Mouse (Mus musculus): ENCODE measurements around the gene Ndufb6. TPM values are rescaled to one million over a fixed set of nuclear protein-coding genes. Genes with fewer than 3 reads are reported as not detected.

Ndufb6 gene
- 100 to 1,000 TPM; 151 to 218 (median 179) TPM for total RNA-seq (2022)

DNA sequence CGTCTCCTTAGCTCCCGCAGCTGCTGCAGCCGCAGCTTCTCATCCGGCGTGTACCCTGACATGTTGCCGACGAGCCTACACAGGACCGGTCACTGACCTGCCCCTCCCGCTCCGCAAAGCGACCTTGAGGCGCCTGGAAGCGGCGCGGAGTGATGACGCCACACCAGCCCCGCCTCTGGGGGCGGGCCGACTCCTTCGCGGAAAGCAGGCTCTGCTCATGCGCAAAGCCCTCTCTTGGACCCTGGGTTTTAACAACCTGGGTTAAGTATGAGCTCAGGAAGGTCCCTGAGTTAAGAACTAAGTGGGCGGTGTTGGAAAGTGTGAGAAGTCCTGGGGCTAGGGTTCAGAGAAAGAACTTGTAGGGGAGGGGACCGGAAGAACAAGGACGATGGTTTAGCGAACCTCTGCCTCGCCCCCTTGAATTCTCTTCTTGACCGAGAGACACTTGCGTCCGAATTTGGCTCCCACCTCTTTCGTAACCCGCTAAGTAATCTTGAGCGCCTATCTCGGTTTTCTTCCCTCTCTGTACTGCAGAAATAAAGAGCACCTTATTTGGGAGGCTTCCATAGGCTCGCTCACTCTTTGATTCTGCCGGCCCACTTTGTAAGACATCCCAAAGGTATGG is at the start of gene Ndufb6:
TSS of gene Ndufb6 (minus strand) at position 146 of the 625 bp plus-strand sequence.
- peak; percentile 89 for DNase-seq

DNA sequence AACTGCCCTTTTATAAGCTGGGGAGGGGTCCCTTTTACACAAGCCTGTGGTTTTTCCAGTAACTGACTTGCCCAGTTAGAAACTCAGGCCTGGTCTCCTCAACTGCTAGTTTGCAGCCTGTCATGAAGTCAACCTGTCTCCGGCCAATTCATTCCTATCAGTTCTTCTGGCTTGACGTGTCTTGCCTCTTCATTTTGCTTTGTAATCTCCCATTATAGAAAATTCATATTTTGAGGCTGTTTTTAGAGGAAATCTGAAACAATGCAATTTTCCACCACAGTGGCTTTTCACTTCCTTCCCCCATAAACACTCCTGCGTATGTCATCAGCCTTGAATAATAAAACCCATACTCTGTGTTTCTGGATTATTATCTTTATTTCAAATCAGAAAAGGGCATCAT is 47.9 kb upstream of the Ndufb6 start:
- no peak for DNase-seq

DNA sequence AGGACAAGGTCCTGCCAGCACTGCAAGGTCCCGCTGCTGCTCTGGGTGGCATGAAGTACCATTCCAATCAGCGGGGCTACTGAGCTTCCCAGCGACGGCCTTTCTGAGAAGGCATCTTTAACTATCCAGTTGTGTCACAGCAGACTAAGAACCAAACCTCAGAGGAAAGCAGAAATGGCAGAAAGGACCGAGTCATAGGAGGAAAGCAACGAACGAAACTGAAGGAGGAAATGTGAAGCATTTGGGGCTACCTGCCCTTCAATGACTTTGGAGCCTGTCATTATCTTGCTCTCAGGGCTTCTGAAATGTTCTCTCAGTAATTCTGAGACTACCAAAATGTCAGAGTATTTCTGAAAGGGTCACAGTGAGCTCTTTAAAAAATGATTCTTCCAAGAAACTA is 45.4 kb upstream of the Ndufb6 start:
- no peak for DNase-seq

DNA sequence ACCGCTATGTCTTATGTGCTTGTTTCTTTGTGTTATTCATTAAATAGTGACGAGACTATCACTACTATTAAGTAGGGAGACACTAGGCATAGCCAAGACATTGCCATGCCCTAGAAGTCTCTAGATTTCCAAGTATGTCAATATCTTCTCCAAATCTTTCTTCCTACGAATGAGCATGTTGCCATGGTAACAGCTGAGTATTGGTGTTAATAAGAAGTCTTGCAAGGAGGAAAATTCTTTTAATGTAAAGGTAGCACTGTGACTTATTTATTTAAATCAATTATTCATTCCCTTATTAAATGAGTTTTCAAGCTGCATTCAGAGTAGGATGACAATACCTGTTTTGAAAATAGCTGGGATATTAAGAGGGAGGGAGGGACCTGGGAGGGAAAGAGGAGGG is 38.2 kb upstream of the Ndufb6 start:
- DNase-seq, result no peak

DNA sequence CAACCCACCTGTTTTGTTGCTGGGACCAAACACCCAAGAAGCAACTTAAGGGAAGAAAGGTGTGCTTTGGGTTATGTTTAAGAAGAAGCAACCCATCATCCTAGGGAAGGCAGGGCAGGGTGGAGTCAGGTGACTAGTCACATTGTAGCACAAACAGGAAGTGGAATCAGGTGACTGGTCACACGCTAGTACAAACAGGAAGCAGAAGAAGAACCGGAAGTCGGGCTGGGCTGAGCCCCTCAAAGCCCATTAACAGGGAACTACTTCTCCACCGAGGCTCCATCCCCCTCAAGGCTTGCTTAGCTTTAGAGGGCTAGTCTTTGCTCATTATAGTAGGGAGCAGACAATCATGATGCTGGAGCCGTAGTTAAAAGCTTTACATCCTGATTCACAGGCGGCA is 33.8 kb upstream of the Ndufb6 start:
- DNase-seq, result no peak

DNA sequence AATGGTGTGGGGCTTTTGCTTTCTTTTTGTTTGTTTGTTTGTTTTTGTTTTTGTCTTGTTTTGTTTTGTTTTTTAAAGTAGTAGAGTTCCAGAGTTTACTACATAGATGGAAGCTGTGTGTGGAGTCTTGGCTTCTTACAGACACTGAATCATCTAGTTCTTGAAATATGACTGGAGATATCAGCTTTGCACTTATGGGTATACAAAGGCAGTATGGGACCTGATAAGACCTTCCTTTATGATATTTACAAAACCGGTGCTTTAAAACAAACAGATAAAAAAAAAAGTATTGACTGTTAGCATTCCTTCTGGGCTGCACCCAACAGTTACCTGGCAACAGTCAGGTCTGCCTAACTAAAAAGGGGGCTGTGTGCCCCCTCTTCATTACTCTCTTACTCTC is 33.0 kb upstream of the Ndufb6 start:
- no peak for DNase-seq

DNA sequence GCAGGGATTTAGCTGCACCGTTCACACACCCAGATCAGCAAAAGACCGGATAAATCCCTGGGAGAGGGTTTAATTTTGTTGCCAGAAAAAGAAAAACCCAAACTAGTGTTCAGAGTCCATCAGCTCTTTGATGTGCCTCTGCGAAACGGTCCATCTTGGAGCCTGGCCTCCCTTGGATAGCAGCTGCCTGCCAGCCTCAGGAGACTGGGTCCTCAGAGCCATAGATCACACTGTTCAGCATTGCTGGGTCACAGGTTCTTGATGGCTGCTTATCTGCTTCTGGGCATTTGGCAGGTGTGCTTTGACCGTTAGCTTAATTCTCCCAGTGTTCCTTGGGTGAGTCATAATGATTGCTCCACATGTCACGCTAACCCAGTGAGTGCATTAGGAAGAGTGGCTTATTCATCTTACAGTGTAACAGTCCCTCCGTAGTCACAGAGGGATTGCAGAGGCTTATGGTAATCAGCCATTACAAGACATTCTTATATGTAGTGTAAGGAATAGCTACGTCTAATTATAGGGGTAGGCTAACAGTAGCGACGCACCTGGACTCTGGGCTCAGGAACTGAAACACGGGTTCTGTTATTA is 31.7 kb upstream of the Ndufb6 start:
- DNase-seq, result no peak

DNA sequence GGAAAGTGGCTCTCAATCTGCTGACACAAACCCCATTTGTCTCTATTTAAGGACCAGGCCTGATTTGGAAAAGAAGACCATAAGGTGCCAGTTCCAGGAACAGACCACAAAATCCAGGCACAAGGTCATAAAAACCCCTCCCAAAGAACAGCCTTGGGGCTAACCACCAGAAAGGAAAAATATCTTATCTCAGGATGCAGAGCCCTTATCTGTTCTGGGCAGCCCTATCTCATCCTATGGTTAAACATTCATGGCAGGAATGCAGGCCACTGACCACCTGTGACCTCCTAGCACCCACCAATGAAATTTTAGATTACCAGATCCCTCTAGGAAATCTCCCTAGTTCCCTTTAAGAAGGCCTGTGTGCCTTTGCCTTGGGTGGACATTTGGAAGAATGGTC is 30.5 kb upstream of the Ndufb6 start:
- DNase-seq, result no peak

DNA sequence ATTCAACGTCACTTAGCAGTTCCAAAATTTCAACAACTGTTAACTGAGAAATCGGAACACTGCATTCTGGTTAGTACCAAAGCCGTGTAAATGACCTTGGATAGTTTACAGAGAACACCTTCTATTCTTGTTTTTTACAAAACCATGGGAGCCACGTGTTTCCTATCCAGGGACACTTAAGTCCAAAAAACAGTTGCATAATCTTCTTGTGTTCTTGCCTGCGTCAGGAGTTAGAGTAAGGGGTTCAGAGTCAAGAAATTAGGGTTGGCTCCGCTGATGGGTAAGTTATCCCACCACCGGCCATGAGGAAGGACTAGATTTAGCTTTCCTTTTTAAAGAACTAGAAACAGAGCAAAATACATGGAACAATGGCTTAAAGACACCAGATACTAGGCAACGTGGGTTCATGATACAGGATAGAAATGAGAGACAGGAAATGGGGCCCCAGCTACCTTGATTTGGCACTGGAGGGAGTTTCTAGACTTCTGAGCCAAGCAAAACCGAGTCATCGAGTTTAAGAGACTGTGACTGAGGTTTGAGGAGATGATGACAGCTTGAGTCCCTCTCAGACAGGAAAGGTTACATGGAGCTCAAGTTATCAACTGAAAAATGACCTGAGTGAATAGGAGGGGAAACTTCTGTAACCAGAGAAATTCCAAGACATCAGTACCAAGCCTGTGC is 23.4 kb upstream of the Ndufb6 start:
- DNase-seq, result no peak

DNA sequence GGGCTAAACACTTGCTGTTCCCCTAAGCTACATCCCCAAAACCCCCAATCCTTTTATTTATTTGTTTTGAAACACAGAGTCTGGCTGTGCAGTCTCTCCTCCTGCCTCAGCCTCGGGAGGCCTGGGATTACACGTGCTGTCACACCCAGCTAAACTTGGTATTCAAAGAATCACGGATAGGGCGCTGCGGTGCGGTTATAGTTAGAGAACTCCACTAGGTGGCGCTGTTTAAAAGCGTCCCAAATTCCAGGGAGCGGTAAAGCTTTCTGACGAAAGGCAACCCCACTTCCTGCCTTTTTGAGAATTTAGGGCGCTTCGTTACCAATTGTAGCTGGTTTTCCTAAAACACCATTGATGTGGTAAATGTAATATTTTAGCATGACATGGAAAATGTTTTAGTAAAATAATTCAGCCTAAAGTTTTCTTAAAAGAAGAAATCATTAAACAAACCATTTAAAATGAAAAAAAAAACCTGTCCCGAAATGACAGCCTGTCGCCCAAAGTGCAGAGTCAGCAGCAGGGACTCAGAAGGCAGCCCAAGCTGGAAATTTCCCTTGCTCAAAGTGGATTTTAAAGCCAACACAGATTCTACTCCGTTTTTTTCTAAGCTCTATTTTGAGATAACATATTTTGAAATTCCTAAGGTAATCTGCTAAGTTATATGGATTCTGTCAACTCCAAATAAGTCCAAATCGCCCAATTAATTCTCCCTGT is 22.0 kb upstream of the Ndufb6 start:
- peak; percentile 49 for DNase-seq

DNA sequence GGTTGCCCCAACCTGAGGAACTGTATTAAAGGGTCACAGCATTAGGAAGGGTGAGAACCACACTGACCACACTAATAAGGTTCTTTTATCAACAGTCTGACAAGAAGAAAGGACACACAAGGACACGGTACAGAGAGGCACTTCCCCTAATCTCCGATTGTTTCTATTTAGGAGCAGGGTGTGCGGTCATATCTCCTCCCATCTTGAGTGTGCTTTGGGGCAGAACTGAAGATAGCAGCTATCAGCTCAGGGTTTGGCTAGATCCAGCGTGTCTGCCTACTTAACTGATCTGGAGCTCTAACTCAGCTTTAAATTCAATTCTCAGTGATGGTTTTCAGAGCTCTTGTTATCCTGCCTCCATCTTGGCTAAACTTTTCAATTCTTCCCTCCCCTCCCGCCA is 19.9 kb upstream of the Ndufb6 start:
- DNase-seq, result no peak

DNA sequence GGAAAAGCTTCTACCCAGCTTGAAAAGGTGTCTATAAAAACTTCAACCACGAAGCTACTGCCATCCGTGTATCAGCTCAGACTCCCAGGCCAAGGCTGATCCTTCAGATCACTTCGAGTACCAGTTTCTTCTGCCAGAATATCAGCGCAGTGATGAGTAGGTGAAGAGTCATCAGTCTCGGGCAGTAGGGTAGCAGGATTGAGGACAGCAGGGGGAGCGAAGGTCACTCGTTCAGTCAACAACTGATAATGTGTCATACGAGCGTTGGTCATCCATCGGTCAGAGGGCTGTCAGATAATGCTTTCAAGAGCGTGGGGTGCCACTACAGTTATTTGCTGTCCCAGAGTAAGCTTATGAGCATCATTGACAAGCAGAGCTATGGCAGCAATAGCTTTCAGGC is 12.3 kb upstream of the Ndufb6 start:
- peak; percentile 42 for DNase-seq

DNA sequence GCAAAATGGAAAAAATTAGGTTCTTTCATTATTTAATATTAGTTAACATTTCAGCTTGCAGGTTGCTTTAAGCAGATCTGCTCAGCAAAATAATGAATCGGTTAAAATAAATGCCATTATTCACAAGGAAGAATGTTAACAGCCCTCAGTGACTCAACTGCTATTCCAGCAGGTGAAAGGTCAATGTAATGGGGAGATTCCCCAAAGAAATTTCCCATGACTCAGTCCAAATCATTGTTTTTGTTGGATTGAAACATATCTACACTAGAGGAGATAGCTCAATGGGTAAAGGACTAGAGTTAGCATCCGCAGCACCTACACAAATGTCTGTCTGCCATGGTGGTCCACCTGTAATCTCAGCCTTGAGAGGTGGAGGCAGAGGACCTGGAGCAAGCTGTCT is 9.8 kb upstream of the Ndufb6 start:
- DNase-seq, result no peak

DNA sequence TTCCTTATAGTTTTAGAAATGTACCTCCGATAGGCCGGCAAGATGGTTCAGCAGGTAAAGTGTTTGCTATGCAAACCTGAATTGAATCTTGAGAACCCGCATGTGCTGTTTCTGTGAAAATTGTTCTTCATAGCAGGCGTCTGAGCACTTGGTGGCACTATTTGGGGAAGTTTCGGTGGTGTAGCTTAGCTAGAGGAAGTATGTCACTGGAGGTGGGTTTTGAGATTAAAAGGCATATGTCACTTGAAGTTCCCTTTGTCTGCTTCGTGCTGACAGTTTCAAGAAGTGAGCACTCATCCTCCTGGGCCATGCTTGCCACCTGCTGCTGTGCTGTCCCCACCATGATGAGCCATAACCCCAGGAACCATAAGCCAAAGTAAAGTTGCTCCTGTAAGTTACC is 8.2 kb upstream of the Ndufb6 start:
- DNase-seq, result no peak

DNA sequence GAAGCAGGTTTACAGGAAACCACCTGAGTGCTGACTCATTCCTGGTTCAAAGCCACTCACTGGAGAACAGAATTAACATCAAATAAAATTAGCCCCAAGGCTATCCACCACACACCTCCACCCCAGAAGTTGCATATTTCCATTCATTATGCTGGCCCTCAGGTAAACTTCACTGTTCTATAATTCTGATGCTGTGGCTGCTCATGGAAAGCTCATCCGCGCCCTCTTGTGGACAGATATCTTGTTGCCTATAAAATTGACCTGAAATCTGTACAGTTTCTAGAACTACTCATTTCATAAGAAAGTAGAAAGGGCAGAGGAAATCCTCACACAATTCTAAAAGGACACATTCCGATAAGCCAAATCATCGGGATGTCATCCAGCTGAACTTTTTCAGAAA is 6.4 kb upstream of the Ndufb6 start:
- DNase-seq, result peak; percentile 37

DNA sequence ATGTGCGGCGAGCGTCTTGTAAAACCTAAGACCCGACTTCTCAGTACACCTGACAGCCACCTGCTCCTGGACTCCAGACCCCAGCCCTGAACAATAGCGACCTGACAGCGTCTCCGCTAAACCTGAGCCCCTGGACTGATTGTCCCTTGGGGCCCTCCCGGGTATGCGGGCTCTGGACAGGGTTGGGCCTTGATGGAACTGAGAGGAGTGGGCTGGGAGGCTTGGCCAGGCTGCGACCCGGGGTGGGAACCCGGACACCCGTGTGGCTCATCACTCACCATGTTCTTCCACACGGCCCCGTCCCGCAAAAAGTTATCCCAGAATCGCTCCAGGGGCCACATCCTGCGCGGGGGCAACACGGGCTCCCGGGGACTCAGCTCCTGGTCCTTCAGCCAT is 343 bp downstream of the Ndufb6 start:
- no peak for DNase-seq

DNA sequence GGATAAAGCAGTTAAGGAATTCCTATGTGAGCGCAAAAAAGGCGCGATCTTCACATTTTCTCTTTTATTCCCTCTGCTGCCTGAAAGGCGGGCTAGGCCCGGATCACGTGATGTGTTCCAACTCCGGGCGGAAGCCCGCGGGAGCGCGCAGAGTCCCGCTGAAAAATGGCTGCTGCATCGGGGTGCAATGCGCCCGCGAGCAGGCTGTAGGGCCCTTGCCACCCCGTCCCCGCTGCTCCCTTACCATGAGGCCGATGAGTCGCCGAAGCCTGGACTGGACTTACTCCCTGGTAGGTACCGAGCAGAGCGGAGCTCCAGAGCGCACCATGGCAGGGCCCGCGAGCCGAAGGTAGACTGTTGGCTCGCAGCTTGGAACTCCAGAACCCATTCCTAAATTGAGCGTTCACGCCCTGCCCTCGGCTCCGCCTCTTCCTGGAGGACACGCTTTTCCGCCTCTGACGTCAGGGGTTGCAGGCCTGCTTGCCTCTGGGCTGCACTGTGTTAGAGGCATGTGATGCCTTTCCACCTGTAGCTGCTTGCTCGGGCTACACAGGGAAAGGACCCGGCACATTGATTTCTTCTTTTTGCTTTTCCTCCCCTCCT is 9.7 kb downstream of the Ndufb6 start, which contains the start of the genes Smim27 and Topors:
TSS of gene Smim27 (plus strand) at position 150 of the 603 bp plus-strand sequence.
TSS of gene Topors (minus strand) at position 421 of the 603 bp plus-strand sequence.
- DNase-seq, result peak; percentile 96

DNA sequence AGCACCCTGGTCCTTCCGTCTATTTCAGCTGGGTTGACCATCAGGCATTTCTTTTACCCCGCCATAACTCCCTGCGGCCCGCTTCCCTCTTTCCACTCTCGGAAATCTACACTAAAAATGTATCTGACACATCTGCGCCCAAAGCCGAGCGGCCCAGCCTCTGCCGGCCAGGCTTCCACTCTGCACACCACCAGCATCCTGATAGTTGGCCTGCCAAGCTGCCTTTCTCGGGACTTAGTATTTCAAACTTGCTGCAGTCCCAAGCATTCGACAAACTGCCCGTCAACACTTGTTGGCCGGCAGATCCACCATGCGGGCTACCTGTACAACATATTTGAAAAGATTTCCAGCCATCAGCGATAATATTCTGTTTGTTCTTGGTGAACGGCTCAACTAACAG is 10.4 kb downstream of the Ndufb6 start:
- DNase-seq, result no peak

DNA sequence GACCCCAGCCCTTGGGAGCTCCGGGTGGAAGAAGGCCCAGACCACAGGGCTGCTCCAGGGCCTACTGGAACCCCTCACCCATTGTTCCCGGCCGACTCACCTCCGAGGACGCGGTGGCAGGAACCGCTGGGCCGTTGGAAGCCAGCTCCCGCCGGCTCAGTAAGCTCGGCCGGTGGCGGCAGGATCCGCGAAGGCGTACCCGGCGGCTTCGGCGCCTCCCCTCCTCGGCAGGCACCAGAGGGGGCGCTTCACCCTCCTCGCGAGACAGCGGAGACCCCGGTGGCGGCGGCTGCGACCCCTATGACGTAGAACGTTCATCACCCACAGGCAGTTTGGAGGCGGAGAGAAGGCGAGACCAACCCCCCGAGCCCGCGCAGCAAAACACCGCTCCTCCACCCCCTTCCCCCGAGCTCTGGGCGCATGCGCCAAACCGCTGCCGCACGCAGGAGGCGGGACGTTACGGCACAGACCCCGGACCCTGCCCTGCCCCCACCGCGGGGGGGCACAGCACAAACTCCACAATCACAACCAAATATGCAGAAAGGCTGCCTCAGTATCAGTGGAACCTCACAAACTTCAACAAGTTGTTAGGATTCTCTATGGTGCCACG is 10.9 kb downstream of the Ndufb6 start:
- DNase-seq, result peak; percentile 89

DNA sequence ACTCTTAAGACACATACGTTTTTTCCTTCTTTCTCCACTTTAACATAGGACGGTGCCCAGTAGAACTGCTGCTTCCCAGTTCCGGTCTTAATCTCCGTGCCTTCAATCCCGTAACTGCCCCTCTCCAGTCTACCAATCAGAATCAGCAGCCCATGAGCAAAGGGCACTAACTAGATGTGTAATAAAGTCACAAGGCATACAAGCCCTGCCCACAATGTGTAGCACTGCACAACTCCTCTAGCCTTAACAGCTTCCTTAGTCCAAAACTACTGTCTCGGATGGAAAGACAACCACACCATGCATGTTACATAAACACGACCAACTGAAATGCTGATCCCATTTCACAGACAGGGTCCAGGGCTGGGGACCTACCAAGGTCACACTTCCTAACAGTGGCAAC is 11.5 kb downstream of the Ndufb6 start:
- DNase-seq, result peak; percentile 21

DNA sequence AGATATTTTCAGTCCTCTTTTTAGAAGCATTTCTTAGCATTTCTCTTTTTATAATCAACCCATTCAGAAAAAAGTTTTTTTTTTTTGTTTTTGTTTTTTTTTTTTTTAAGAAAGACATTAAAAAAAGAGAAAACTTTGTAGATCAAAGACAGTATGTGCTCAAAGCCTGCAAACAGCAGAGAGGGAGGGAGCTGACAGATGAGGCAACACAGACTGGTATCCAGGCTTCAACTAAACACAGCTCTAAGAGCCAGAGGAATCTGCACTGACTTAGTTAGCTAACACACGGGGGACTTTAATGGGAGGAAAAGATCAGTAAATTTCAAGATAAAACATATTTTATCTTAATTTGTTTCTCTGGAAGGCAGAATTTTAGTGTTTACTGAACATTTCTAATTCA is 14.9 kb downstream of the Ndufb6 start:
- no peak for DNase-seq

DNA sequence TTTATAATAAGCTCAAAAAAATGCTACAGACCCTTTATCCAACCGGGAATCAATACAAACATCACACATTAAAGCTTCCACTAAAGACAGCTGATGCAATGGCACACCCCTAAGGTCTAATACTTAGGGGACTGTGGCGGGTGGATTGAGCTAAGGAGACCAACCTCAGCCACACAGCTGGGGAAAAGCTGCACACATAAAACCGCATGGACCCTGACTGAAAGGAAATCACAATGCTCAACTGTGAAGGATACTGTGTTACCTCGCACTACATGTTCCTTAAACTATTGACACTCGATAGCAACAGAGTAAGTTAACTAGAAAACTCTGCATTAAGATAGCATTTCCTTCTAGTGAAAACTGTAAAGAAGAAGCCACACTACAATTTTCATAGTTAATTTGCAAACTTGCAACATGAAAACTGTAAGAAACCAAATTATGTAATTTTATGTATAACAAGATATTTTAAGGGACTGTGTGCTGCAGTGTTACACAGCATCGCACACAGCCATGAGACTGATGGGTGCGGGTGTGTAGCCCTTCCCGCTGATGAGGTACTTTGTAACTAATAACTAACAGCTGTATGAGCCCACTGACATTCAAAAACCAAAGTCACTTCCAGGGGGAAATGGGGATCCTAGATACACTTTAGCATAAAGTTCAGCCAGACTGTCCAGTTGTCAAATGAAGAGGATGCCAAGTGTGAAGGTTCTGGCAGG is 24.7 kb downstream of the Ndufb6 start:
- no peak for DNase-seq

Measured in adrenal gland, adult 8-10 months (tissue).